Mouse (Mus musculus) kidney, embryonic 14.5 days (tissue): ENCODE measurements around the gene Myl6b. TPM values are rescaled to one million over a fixed set of nuclear protein-coding genes. Genes with fewer than 3 reads are reported as not detected.

Experiments
- ATAC-seq: fragments of 200-750 bp; cut with Nextera tagmentation; 2 replicates; pipeline ENCODE4 v1.8.0; 2017; ENCODE audit warnings: moderate number of reproducible peaks, mild to moderate bottlenecking, moderate TSS enrichment, moderate library complexity; ENCODE audit not compliant: low FRiP score, low TSS enrichment
- H3K27ac ChIP-seq: fragments of 300-500 bp; sonication (generic); 2 replicates; pipeline ENCODE4 v1.5.1; 2014; ENCODE audit warnings: low read depth, mild to moderate bottlenecking, low read length, moderate library complexity, mixed read lengths
- H3K27me3 ChIP-seq: fragments of 300-500 bp; sonication (generic); 2 replicates; pipeline ENCODE4 v1.6.1; 2014; ENCODE audit warnings: mild to moderate bottlenecking, low read length; ENCODE audit not compliant: control insufficient read depth, insufficient read depth
- H3K36me3 ChIP-seq: fragments of 300-500 bp; sonication (generic); 2 replicates; pipeline ENCODE4 v1.6.1; 2014; ENCODE audit warnings: low read length, mixed read lengths; ENCODE audit not compliant: control insufficient read depth, insufficient read depth
- H3K4me1 ChIP-seq: fragments of 300-500 bp; sonication (generic); 2 replicates; pipeline ENCODE4 v1.6.1; 2014; ENCODE audit warnings: low read length, mixed read lengths; ENCODE audit not compliant: control insufficient read depth, insufficient read depth
- H3K4me2 ChIP-seq: fragments of 300-500 bp; sonication (generic); replicated peaks from 2 replicates; pipeline ENCODE4 v1.6.1; 2014; ENCODE audit warnings: low read depth, mild to moderate bottlenecking, low read length
- H3K4me3 ChIP-seq: fragments of 300-500 bp; sonication (generic); 2 replicates; pipeline ENCODE4 v1.5.1; 2014; ENCODE audit warnings: mild to moderate bottlenecking, low read length
- H3K9ac ChIP-seq: fragments of 300-500 bp; sonication (generic); 2 replicates; pipeline ENCODE4 v1.6.1; 2014; ENCODE audit warnings: low read depth, mild to moderate bottlenecking, low read length, moderate library complexity
- H3K9me3 ChIP-seq: fragments of 300-500 bp; sonication (generic); 2 replicates; pipeline ENCODE4 v1.6.1; 2016; ENCODE audit warnings: low read length; ENCODE audit not compliant: control insufficient read depth
- WGBS: fragments of 180-500 bp; shearing (Covaris S2); extraction: QIAGEN DNeasy Blood & Tissue Kit; methylation state at CpG from one replicate; pipeline ENCODE4 v1.1.7; 2014; 5-methylcytosine and 5-hydroxymethylcytosine counted together
- polyA plus RNA-seq: library from polyadenylated mRNA; unstranded; fragments of >200 nt; fragmentation: Nextera tagmentation; extraction: Ambion mirVana; gene quantifications from 2 replicates; pipeline ENCODE4 v1.2.1, GENCODE M21; 2014

Gene Myl6b
- polyA plus RNA-seq, 1 experiment from 2014 or later: 3.2 TPM

DNA sequence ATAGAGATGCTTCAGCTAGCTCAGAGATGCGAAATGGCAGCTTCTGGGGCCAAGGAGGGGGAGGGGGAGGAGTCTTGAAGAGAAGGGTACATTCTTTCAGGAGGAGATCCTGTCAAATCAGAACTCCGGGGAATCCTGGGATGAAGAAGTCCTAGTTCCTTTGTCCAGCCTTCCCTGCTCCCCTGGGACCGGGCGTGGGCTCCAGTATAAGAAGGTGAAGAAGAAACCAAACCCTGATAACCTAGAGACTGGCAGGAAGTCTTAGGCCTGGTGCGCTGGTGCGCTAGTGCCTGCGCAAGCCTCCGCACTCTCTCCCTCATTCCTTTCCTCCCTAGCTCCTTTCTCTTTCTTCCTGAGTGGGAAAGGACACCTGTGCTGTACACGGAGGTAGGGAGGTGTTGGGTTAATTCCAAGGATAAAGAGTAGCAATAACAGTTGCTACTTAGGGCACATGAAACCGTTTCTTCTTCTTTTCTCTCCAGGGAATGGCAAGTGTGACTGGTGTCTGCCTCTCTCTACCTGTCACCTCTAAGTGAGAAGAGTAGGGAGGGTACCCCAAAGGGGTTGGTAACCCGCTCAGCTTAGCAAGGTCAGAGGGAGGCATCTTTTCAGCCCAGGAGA, 25.7 kb upstream of the Myl6b start:
- WGBS: 7% methylated on average over 11 of the region's 11 CpGs
- H3K9ac ChIP-seq: peak overlapping the region; percentile 61; the same call in 1 of the 2 replicates
- no peak for ATAC-seq
- 0 out of 2 replicates have a peak, but pooled peaks cover 8% of the 10 kb centered on the region for H3K4me1 ChIP-seq
- peaks cover 7% of the 10 kb centered on the region for H3K27me3 ChIP-seq
- peak overlapping the region; percentile 99 for H3K4me2 ChIP-seq
- no peaks in the 10 kb centered on the region for H3K9me3 ChIP-seq
- H3K27ac ChIP-seq: no peak overlapping the region
- H3K4me3 ChIP-seq: peak overlapping the region; percentile 70
- peaks cover 3% of the 10 kb centered on the region; the same call in 1 of the 2 replicates for H3K36me3 ChIP-seq

- no peak overlapping the region for H3K4me2 ChIP-seq
- ATAC-seq: no peak
- no peak overlapping the region for H3K27ac ChIP-seq
- H3K4me3 ChIP-seq: no peak overlapping the region
- no peak overlapping the region for H3K9ac ChIP-seq
- 0 out of 2 replicates have a peak, but pooled peaks cover 8% of the 10 kb centered on the region for H3K4me1 ChIP-seq
- no peaks in the 10 kb centered on the region for H3K9me3 ChIP-seq
- H3K36me3 ChIP-seq: peaks cover 6% of the 10 kb centered on the region; the same call in 1 of the 2 replicates
- WGBS: 80% methylated on average over 6 of the region's 6 CpGs
- H3K27me3 ChIP-seq: peaks cover 7% of the 10 kb centered on the region
Measured at GRCm38 (mm10) chr10:128522351-128522750, 23.9 kb upstream of the Myl6b start.

DNA sequence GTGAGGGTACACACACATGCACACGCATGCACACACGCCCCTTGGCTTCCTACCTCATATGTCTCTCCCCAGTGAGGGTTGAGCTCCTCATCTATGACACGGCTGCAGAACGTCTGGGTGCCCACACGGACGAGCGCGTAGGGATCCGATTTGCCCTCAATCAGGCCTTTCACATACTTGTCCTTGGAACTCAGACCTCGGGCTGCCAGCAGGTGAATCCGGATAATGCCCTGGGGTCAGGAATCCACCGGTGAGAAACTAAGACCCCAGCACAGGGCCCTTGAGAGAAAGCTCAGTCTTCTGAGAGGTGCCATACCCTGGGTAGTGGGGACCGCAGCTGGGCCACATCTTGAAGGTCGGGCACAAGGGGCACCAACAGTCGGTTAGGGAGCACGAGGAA, 22.1 kb upstream of the Myl6b start:
- no peak overlapping the region for H3K4me2 ChIP-seq
- no peak overlapping the region for H3K9ac ChIP-seq
- peaks cover 6% of the 10 kb centered on the region; the same call in 1 of the 2 replicates for H3K36me3 ChIP-seq
- no peak overlapping the region for H3K27ac ChIP-seq
- no peak for ATAC-seq
- H3K9me3 ChIP-seq: no peaks in the 10 kb centered on the region
- 85% methylated on average over 16 of the region's 16 CpGs for WGBS
- 0 out of 2 replicates have a peak, but pooled peaks cover 8% of the 10 kb centered on the region for H3K4me1 ChIP-seq
- peaks cover 15% of the 10 kb centered on the region for H3K27me3 ChIP-seq
- H3K4me3 ChIP-seq: no peak overlapping the region

GRCm38 (mm10) chr10:128518833-128519232, 20.3 kb upstream of the Myl6b start:
- 76% methylated on average over 7 of the region's 7 CpGs for WGBS
- no peak overlapping the region for H3K27ac ChIP-seq
- no peak for ATAC-seq
- no peak overlapping the region for H3K4me2 ChIP-seq
- no peak overlapping the region for H3K9ac ChIP-seq
- peaks cover 6% of the 10 kb centered on the region; the same call in 1 of the 2 replicates for H3K36me3 ChIP-seq
- H3K27me3 ChIP-seq: peaks cover 10% of the 10 kb centered on the region
- H3K4me3 ChIP-seq: no peak overlapping the region
- H3K9me3 ChIP-seq: no peaks in the 10 kb centered on the region
- H3K4me1 ChIP-seq: 0 out of 2 replicates have a peak, but pooled peaks cover 3% of the 10 kb centered on the region

GRCm38 (mm10) chr10:128516677-128517076, 18.2 kb upstream of the Myl6b start:
- no peak overlapping the region for H3K4me3 ChIP-seq
- H3K27me3 ChIP-seq: peaks cover 8% of the 10 kb centered on the region
- H3K9me3 ChIP-seq: no peaks in the 10 kb centered on the region
- no peak for ATAC-seq
- no peak overlapping the region for H3K9ac ChIP-seq
- 25% methylated on average over 6 of the region's 6 CpGs for WGBS
- H3K4me2 ChIP-seq: no peak overlapping the region
- 0 out of 2 replicates have a peak, but pooled peaks cover 3% of the 10 kb centered on the region for H3K4me1 ChIP-seq
- peaks cover 9% of the 10 kb centered on the region; the same call in 1 of the 2 replicates for H3K36me3 ChIP-seq
- H3K27ac ChIP-seq: no peak overlapping the region

DNA sequence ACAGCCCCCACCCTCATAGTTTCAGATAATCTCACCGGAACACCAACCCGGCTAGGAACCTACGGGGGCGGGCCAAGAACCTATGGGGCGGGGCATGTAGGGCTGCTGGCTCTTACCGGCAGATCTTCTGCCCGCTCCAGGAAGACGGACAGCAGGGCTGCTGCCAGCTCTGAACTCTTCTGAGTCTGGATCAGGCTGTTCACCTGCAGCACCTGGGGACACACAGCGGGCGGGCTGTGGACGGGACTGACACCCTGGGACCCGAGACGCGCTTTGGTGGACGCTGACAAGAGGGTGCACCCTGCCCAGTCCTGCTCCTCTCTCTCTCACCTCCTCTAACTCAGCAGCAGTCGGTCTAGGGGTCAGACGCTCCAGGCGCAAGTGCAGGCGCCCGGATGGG, 17.5 kb upstream of the Myl6b start:
- Histone ChIP-seq H3K4me1 (0 out of 2 replicates have a peak, but pooled peaks cover 3% of the 10 kb centered on the region), H3K9me3 (no peaks in the 10 kb centered on the region), H3K4me3 (peak overlapping the region; percentile 13; the same call in 1 of the 2 replicates), H3K27me3 (peaks cover 8% of the 10 kb centered on the region), H3K9ac (0 out of 2 replicates have a peak overlapping the region, but pooled peaks have one; percentile 28), H3K4me2 (peak overlapping the region; percentile 27), H3K36me3 (peaks cover 11% of the 10 kb centered on the region; the same call in 1 of the 2 replicates), H3K27ac (no peak overlapping the region)
- WGBS: 23% methylated on average over 20 of the region's 20 CpGs
- 0 out of 2 replicates have a peak, but pooled peaks have one; percentile 33 for ATAC-seq

- Histone ChIP-seq H3K36me3 (peaks cover 11% of the 10 kb centered on the region; the same call in 1 of the 2 replicates), H3K4me1 (0 out of 2 replicates have a peak, but pooled peaks cover 3% of the 10 kb centered on the region), H3K27me3 (peaks cover 8% of the 10 kb centered on the region), H3K27ac (no peak overlapping the region), H3K4me3 (no peak overlapping the region), H3K9me3 (no peaks in the 10 kb centered on the region), H3K9ac (no peak overlapping the region), H3K4me2 (no peak overlapping the region)
- 88% methylated on average over 4 of the region's 4 CpGs for WGBS
- ATAC-seq: no peak
Measured at GRCm38 (mm10) chr10:128515044-128515443, 16.6 kb upstream of the Myl6b start.

- H3K9me3 ChIP-seq: no peaks in the 10 kb centered on the region
- 0 out of 2 replicates have a peak, but pooled peaks cover 3% of the 10 kb centered on the region for H3K4me1 ChIP-seq
- WGBS: 82% methylated on average over 12 of the region's 12 CpGs
Measured at GRCm38 (mm10) chr10:128511761-128512160, 13.3 kb upstream of the Myl6b start.

DNA sequence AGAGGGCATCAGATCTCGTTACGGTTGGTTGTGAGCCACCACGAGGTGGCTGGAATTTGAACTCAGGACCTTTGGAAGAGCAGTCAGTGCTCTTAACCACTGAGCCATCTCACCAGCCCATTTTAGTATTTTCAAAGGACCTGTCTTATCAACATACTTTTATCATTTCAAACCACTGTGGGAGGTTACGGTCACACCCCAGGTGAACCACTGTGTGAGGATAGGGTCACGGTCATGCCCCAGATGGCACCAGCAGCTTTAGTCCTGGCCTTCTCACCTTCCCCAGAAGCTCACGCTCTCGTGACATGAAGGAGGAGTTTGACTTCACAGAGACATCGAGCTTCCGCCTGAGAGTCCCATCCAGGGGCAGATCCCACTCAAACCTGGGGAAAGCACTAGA, 12.7 kb upstream of the Myl6b start:
- Histone ChIP-seq H3K36me3 (peaks cover 5% of the 10 kb centered on the region; the same call in 1 of the 2 replicates), H3K27me3 (peaks cover 3% of the 10 kb centered on the region)
- 82% methylated on average over 9 of the region's 9 CpGs for WGBS

More at GRCm38 (mm10) chr10:128511761-128512160, 13.3 kb upstream of the Myl6b start:
- Histone ChIP-seq H3K27me3 (peaks cover 8% of the 10 kb centered on the region), H3K4me3 (no peak overlapping the region), H3K9ac (no peak overlapping the region), H3K27ac (no peak overlapping the region), H3K4me2 (no peak overlapping the region), H3K36me3 (peaks cover 5% of the 10 kb centered on the region; the same call in 1 of the 2 replicates)
- ATAC-seq: no peak

More for the DNA sequence above, 12.7 kb upstream of the Myl6b start:
- Histone ChIP-seq H3K4me2 (no peak overlapping the region), H3K27ac (no peak overlapping the region), H3K4me3 (no peak overlapping the region), H3K9me3 (no peaks in the 10 kb centered on the region), H3K4me1 (0 out of 2 replicates have a peak, but pooled peaks cover under 1% of the 10 kb centered on the region), H3K9ac (no peak overlapping the region)
- ATAC-seq: no peak
